Mouse (Mus musculus) naive thymus-derived CD4-positive, alpha-beta T cell, adult 2 months (primary cell): ENCODE data around the gene Mmp7.

Experiments used
- DNase-seq: peaks from one replicate; pipeline ENCODE4 v3.0.0-alpha.2; 2011; ENCODE audit warnings: low read depth

The Mmp7 gene

DNA sequence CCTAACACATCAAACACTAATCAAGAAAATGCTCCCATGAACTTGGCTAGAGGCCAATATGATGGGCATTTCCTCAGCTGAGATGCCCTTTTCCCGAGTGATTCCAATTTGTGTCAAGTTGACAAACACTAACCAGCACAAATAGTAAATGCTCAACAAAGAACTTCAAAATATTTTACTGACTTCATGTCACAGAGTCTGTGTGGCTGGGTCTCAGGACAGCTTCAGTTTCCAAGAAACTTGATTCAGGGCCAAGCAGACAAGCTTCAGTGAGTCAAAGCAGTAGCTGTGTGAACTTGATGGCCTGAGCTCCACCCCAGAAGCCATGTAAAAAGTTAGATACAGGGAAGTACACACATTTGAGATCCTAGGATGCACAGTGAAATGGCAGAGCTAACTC is 52.3 kb downstream of the Mmp7 start:
- DNase-seq, result no peak

DNA sequence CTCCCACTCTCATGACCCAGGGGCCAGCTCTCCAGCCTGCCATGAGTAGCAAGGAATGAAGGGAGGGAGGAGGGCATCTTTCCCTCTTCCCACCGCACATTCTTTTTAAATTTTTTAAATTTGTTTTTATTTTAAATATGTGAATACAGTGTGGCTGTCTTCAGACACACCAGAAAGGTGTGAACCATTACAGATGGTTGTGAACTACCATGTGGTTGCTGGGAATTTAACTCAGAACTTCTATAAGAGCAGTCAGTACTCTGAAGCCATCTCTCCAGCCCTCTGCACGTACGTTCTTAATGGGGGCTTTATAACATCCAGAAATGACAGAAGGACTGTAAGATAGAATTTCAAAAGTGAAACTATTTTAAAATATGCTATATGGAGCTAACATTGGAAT is 57.0 kb downstream of the Mmp7 start:
- DNase-seq, result no peak
